Mouse (Mus musculus) lung, embryonic 14.5 days (tissue): ENCODE measurements around the gene Sertad2. TPM values are rescaled to one million over a fixed set of nuclear protein-coding genes. Genes with fewer than 3 reads are reported as not detected.

Experiments
- ATAC-seq: fragments of 200-750 bp; cut with Nextera tagmentation; 2 replicates; pipeline ENCODE4 v1.8.0; 2017; ENCODE audit warnings: mild to moderate bottlenecking, moderate TSS enrichment, moderate library complexity; ENCODE audit not compliant: insufficient read depth
- DNase-seq: peaks from one replicate; pipeline ENCODE4 v3.0.0-alpha.2; 2015
- H3K27ac ChIP-seq: fragments of 300-500 bp; sonication (generic); 2 replicates; pipeline ENCODE4 v1.5.1; 2014; ENCODE audit warnings: low read depth, mild to moderate bottlenecking, moderate library complexity
- H3K27me3 ChIP-seq: fragments of 300-500 bp; sonication (generic); 2 replicates; pipeline ENCODE4 v1.6.1; 2014; ENCODE audit warnings: low read length, control low read depth; ENCODE audit not compliant: insufficient read depth
- H3K36me3 ChIP-seq: fragments of 300-500 bp; sonication (generic); 2 replicates; pipeline ENCODE4 v1.6.1; 2014; ENCODE audit warnings: control low read depth; ENCODE audit not compliant: insufficient read depth
- H3K4me1 ChIP-seq: fragments of 300-500 bp; sonication (generic); 2 replicates; pipeline ENCODE4 v1.6.1; 2014; ENCODE audit warnings: antibody characterized with exemption, control low read depth; ENCODE audit not compliant: insufficient read depth
- H3K4me2 ChIP-seq: fragments of 300-500 bp; sonication (generic); 2 replicates; pipeline ENCODE4 v1.6.1; 2014; ENCODE audit warnings: mild to moderate bottlenecking
- H3K4me3 ChIP-seq: fragments of 300-500 bp; sonication (generic); 2 replicates; pipeline ENCODE4 v1.5.1; 2014; ENCODE audit warnings: low read depth, low read length
- H3K9ac ChIP-seq: fragments of 300-500 bp; sonication (generic); 2 replicates; pipeline ENCODE4 v1.6.1; 2014
- H3K9me3 ChIP-seq: fragments of 300-500 bp; sonication (generic); 2 replicates; pipeline ENCODE4 v1.6.1; 2016; ENCODE audit warnings: low read depth, low read length, control low read depth
- CTCF ChIP-seq: IDR thresholded peaks from 2 replicates; pipeline ENCODE4 v1.5.1; 2016; ENCODE audit warnings: antibody characterized with exemption, low read depth
- WGBS: fragments of 180-500 bp; shearing (Covaris S2); extraction: QIAGEN DNeasy Blood & Tissue Kit; methylation state at CpG from one replicate; pipeline ENCODE4 v1.1.7; 2014; 5-methylcytosine and 5-hydroxymethylcytosine counted together
- polyA plus RNA-seq: library from polyadenylated mRNA; unstranded; fragments of >200 nt; fragmentation: Nextera tagmentation; extraction: Ambion mirVana; gene quantifications from 2 replicates; pipeline ENCODE4 v1.2.1, GENCODE M21; 2014

Sertad2 gene
- polyA plus RNA-seq, 1 experiment from 2014 or later: 45.8 TPM

DNA sequence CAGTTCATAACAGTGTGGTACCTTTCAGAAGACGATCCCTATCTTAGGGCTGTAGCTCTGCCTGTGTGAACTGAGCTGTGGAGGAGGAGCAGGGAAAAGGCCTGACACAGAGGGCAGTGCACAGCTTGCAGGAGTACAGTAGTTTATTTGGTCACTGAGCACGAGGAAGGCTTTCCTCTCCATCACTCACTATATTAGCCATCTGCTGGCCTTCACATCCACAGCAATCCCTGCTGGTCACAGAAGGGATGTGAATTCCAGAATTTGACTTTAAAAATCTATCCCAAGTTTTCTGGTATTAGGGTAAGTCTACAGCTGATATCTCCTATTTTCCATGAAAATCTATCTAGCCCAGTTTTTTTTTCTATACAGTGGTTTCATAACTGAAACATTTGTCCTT is 85.2 kb downstream of the Sertad2 start:
- DNase-seq (peak; percentile 63), ATAC-seq (no peak)
- H3K36me3 ChIP-seq: no peaks in the 10 kb centered on the region
- H3K4me2 ChIP-seq: no peak overlapping the region
- H3K9ac ChIP-seq: no peak overlapping the region
- H3K4me3 ChIP-seq: no peak overlapping the region
- peak overlapping the region; percentile 30; the same call in 1 of the 2 replicates for H3K27ac ChIP-seq
- H3K4me1 ChIP-seq: no peaks in the 10 kb centered on the region
- peak; percentile 53 for TF ChIP-seq CTCF
- no peaks in the 10 kb centered on the region for H3K27me3 ChIP-seq
- 8% methylated on average over 2 of the region's 2 CpGs for WGBS
- no peaks in the 10 kb centered on the region for H3K9me3 ChIP-seq

DNA sequence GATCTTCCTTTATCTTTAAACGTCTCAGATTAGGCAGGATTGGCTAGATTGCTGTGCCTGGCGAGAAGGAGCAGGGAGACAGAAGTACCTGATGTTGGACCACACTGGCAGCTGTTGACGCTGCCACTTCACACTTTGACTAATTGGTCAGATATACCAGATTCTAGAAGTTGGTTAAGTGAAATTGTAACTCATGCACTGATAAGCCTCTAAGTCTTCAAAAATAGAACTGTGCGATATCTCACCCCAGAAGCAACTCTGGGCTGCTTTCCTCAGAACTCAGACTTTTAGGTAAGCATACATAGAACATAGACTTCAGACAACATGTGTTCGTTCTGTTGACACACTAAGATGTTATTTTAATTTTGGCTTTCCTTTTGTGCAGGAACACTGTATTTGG is 86.6 kb downstream of the Sertad2 start:
- TF ChIP-seq CTCF: no peak
- H3K9me3 ChIP-seq: no peaks in the 10 kb centered on the region
- no peaks in the 10 kb centered on the region for H3K27me3 ChIP-seq
- peaks cover 7% of the 10 kb centered on the region for H3K4me1 ChIP-seq
- no peaks in the 10 kb centered on the region for H3K36me3 ChIP-seq
- no peak overlapping the region for H3K4me3 ChIP-seq
- DNase-seq (no peak), ATAC-seq (no peak)
- H3K9ac ChIP-seq: no peak overlapping the region
- 82% methylated on average over 5 of the region's 5 CpGs for WGBS
- no peak overlapping the region for H3K27ac ChIP-seq
- H3K4me2 ChIP-seq: no peak overlapping the region

GRCm38 (mm10) chr11:20631026-20631940 is 88.2 kb downstream of the Sertad2 start:
- peak overlapping the region; percentile 78 for H3K4me2 ChIP-seq
- H3K4me1 ChIP-seq: peaks cover 9% of the 10 kb centered on the region
- peak overlapping the region; percentile 100 for H3K27ac ChIP-seq
- H3K9ac ChIP-seq: peak overlapping the region; percentile 50
- peak overlapping the region; percentile 79 for H3K4me3 ChIP-seq
- ATAC-seq: peak; percentile 90
- WGBS: 2% methylated on average over 33 of the region's 36 CpGs
- peak; percentile 98 for DNase-seq
- no peak for TF ChIP-seq CTCF
- no peaks in the 10 kb centered on the region for H3K27me3 ChIP-seq
- H3K9me3 ChIP-seq: no peaks in the 10 kb centered on the region
- no peaks in the 10 kb centered on the region for H3K36me3 ChIP-seq

- Histone ChIP-seq H3K4me1 (peaks cover 9% of the 10 kb centered on the region), H3K9me3 (no peaks in the 10 kb centered on the region), H3K36me3 (no peaks in the 10 kb centered on the region), H3K9ac (peak overlapping the region; percentile 93), H3K27ac (peak overlapping the region; percentile 100), H3K4me2 (peak overlapping the region; percentile 78), H3K27me3 (no peaks in the 10 kb centered on the region), H3K4me3 (peak overlapping the region; percentile 79)
- TF ChIP-seq CTCF: no peak
- WGBS: under 1% methylated on average over 63 of the region's 67 CpGs
- ATAC-seq (peak; percentile 92), DNase-seq (peak; percentile 81)
These were observed 89.0 kb downstream of the Sertad2 start for GRCm38 (mm10) chr11:20631941-20632618.

- peak overlapping the region; percentile 79 for H3K4me3 ChIP-seq
- H3K27me3 ChIP-seq: no peaks in the 10 kb centered on the region
- peak overlapping the region; percentile 93 for H3K9ac ChIP-seq
- H3K36me3 ChIP-seq: no peaks in the 10 kb centered on the region
- H3K4me1 ChIP-seq: peaks cover 9% of the 10 kb centered on the region
- H3K27ac ChIP-seq: peak overlapping the region; percentile 100
- 1% methylated on average over 13 of the region's 13 CpGs for WGBS
- H3K4me2 ChIP-seq: peak overlapping the region; percentile 78
- no peak for TF ChIP-seq CTCF
- ATAC-seq (no peak), DNase-seq (peak; percentile 85)
- H3K9me3 ChIP-seq: no peaks in the 10 kb centered on the region
These were observed 89.5 kb downstream of the Sertad2 start for GRCm38 (mm10) chr11:20632619-20632965.

- peaks cover 12% of the 10 kb centered on the region for H3K4me1 ChIP-seq
- DNase-seq: no peak
- no peaks in the 10 kb centered on the region for H3K36me3 ChIP-seq
- peak overlapping the region; percentile 11; the same call in 1 of the 2 replicates for H3K4me2 ChIP-seq
- no peak overlapping the region for H3K9ac ChIP-seq
- H3K4me3 ChIP-seq: no peak overlapping the region
- no peaks in the 10 kb centered on the region for H3K27me3 ChIP-seq
- H3K27ac ChIP-seq: peak overlapping the region; percentile 37; the same call in 1 of the 2 replicates
- ATAC-seq: no peak
- TF ChIP-seq CTCF: no peak
- no peaks in the 10 kb centered on the region for H3K9me3 ChIP-seq
- 66% methylated on average over 1 of the region's 1 CpGs for WGBS
These were observed 91.5 kb downstream of the Sertad2 start for GRCm38 (mm10) chr11:20634543-20634942.

GRCm38 (mm10) chr11:20635646-20636045 is 92.6 kb downstream of the Sertad2 start:
- Histone ChIP-seq H3K4me2 (peak overlapping the region; percentile 44), H3K27ac (peak overlapping the region; percentile 81), H3K36me3 (no peaks in the 10 kb centered on the region), H3K9ac (0 out of 2 replicates have a peak overlapping the region, but pooled peaks have one; percentile 18), H3K4me1 (peaks cover 17% of the 10 kb centered on the region), H3K9me3 (no peaks in the 10 kb centered on the region), H3K4me3 (no peak overlapping the region), H3K27me3 (no peaks in the 10 kb centered on the region)
- 40% methylated on average over 6 of the region's 6 CpGs for WGBS
- DNase-seq (peak; percentile 53), ATAC-seq (no peak)
- TF ChIP-seq CTCF: no peak
